Mouse (Mus musculus): ENCODE data around the gene Glrx5.
A peak's percentile ranks its signal among the peaks of the same experiment; 100 is the strongest.

The Glrx5 gene

DNA sequence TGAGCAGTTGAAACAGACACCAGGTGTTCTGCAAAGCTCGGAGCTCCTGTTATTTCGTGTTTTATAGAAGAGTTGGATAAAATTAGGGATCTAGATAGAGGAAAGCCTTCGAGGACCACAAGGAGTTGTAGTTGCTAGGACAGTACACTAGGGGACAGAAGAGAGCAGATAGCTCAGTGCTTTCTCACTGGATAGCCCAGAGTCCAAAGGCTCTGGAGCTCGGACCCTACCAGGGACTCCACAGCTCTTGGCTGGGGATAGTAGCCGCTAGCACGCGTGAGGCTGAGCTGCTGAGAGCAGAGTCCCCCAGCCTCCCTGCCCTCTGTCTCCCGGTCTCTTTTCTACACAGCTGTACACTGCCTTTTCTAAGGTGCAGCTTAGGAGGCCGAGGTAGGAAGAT, 41.2 kb downstream of the Glrx5 start:
- DNase-seq (ENCODE audit: low read depth, low spot score), result peak; percentile 59

DNA sequence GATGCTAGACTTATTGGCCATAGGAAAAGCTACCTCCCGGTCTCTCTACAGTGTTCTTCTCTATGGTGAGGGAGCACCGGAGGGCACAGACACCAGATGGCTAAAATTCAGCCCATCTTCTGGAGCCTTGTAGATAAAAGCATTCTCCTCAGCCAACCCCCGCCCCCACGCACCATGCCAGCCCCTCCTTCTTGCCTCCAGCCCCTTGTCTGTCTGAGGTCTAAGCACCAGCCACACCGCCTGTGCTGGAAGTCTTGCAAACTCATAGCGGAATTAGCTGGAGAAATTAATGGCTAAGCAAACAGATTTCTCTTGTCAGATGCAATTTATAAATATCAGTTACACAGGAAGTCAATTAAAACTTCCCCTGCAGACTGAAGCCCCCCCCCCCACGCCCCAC, 43.0 kb downstream of the Glrx5 start:
- DNase-seq (ENCODE audit: low read depth, low spot score), result no peak

DNA sequence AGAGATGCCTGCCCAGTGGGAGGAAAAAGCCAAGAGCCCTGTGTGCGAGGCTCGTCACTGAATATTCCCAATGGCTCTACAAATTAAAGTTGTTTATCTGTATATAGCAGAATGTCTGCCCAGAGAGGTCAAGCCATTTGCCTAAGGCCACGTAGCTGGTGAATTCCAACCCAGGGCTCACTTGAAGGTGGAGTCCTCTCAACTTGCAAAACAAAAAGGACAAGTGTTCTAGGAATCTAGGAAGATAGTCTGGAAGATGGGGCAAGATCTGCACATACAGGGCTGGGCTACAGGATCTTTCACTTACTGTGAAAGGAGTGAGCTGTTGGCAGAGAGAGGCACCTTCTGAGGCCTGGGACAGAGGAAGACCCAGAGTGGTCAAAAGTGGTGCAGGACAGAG, 44.0 kb downstream of the Glrx5 start:
- DNase-seq (ENCODE audit: low read depth, low spot score), result no peak

DNA sequence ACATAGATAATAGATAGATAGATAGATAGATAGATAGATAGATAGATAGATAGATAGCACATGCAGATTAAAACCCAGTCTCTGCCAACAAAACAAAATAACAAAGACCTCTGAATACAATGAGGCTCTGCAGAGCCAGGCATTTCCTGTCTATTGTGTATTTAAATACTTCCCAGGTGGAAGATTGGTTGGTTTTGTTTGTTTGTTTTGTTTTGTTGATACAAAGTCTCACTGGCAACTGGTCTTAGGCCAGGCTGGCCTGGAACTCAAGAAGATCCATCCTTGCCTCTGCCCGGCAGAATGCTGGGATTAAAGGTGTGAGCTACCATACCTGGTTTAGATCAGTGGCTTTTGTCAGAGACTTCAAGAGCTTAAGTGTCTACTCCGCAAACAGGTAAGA, 44.7 kb downstream of the Glrx5 start:
- DNase-seq (ENCODE audit: low read depth, low spot score), result no peak

DNA sequence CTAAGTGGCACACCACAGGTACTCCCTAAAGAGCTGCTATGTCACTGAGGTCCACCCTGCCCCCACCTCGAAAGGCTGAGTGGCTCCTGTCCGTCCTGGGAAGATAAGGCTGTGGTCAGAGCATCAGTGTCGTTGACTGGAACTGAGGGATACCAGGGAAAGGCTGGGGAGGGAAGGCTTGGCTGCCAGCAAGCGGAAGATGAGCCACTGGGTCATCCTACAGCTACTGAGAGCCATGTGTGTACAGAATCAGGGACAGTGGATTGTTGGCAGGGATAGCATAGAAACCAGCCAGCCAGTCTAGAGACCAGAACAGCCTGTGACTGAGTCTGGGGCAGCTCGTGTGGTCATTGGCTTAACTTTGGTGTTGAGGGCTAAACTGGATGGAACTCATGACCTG, 51.7 kb downstream of the Glrx5 start:
- no peak for DNase-seq (ENCODE audit: low read depth, low spot score)

DNA sequence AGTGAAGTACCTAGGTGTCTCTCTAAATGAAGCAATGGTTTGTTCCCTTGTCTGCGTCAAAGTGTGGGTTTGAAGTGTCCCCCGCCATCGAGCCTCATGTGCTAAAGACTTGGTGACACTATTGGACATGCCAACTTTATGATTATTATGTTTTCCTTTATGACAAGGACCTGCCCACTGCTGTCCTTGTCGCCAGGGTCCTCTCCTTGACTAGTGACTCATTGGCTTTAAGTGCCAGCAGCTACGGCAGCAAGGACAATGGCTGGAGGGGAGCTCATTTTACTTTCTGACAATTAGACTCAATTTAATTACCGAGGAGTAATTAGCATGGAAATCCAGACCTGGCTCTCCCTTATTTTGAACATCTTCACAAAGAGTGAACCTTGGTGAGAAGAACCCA, 52.3 kb downstream of the Glrx5 start:
- DNase-seq (ENCODE audit: low read depth, low spot score), result no peak

DNA sequence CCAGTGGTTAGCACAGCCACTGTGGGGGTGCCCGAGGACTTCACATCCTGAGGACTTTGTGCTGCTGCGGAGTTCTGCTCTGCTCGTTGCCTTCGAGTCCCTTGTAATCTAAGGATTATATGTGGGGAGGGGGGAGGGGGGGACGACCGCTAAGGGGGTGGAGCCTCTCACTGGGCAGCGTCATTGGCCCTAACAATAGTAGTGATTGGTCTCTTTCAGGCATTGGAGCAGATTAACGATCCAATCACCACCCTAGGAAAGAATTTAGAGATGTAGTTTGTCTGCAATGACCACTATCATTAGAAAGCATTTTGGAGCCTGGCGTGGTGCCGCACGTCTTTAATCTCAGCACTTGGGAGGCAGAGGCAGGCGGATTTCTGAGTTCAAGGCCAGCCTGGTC, 52.8 kb downstream of the Glrx5 start:
- DNase-seq (ENCODE audit: low read depth, low spot score), result no peak

DNA sequence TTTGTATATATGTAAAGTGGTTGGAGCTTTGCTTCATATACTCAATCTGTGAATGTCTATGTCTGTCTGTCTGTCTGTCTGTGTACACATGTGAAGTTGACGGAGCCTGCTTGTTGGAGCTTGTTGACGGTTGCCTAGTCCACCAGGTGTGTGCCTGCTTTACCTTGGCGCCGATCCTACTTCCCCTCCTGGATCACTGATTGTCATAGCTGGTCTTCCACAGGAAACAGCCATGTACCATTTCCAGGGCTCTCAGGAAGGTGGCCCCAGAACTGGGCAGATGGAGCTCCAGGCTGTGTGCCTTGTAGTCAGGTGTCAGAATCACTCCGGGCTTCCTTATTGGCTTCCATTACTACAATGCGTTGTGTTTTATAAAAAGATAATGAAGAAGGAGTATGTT, 54.3 kb downstream of the Glrx5 start:
- DNase-seq (ENCODE audit: low read depth, low spot score), result no peak

DNA sequence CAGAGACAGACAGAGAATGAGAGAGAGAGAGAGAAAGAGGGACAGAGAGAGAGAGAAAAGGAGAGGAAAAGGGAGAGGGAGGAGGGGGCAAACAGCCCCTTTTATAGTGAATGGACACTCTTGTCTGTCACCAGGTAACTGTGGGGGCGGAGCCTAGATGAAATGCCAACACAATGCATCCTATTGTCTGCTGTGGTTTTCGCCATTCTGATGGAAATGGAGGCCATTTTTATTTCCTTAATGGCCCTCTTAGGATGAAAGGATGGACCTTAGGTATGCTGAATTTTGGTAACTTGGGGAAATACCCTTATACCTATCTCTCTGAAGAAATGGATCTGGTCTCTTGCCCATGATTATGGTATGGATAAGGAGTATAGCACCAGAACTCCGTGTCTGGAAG, 54.9 kb downstream of the Glrx5 start:
- no peak for DNase-seq (ENCODE audit: low read depth, low spot score)

DNA sequence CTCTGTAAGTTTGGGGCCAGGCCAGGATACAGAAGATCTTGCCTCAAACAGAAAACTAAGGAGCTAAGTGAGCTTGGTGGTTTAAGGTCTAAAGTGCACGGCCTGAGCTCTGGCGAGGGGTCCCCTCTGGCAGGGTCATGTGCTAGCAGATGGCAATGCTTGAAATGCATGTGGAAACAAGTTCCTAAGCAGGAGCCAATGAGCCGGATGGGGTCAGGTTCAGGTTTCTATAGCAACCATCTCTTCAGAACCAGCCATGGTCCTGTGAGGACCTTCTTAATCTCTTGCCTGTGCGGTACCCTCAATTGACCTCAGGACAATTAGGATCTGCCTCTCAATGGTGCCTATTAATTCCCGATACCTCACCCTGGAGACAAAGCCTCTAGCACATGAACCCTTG, 56.7 kb downstream of the Glrx5 start:
- DNase-seq (ENCODE audit: low read depth, low spot score), result no peak

DNA sequence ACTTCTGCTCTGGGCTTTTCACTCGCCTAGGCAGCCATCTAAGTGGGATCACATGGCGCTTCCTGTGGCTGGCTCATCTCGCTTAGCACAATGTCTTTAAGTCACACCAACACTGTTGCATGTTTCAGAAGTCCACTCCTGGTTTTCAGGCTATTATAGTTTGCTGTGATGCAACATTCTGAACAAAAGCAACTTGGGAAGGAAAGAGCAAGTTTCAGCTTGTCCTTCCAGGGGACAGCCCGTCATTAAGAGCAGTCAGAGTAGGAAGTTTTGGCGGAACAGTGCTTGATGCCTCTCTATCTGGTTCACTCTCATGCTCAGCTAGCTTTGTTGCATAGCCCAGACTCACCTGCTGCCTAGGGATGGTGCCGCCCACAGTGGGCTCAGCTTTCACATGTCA, 59.1 kb downstream of the Glrx5 start:
- no peak for DNase-seq (ENCODE audit: low read depth, low spot score)

All from mesoderm, embryonic 11.5 days (tissue).